Mouse (Mus musculus) brain, embryonic 18.5 days (tissue): ENCODE results near the gene Dhx37.
A peak's percentile ranks its signal among the peaks of the same experiment; 100 is the strongest.
"Not testable (repeated sequence)": the region's sequence is repeated elsewhere in the genome, so short reads cannot be mapped to it uniquely, and the experiment has no call there.

Experiments used
- DNase-seq: peaks from one replicate; pipeline ENCODE4 v3.0.0-alpha.2; 2012; ENCODE audit warnings: low read depth, low spot score

Gene Dhx37

GRCm38 (mm10) chr5:125408842-125409241, 25.1 kb downstream of the Dhx37 start:
- no peak for DNase-seq

GRCm38 (mm10) chr5:125407910-125408575, 25.9 kb downstream of the Dhx37 start:
- no peak for DNase-seq

- no peak for DNase-seq
These were observed 26.7 kb downstream of the Dhx37 start for GRCm38 (mm10) chr5:125407020-125407830.

- no peak for DNase-seq
These were observed 27.5 kb downstream of the Dhx37 start for GRCm38 (mm10) chr5:125406322-125407016.

- peak; percentile 85 for DNase-seq
These were observed 28.2 kb downstream of the Dhx37 start for GRCm38 (mm10) chr5:125405546-125406248.

GRCm38 (mm10) chr5:125404903-125405545, 28.9 kb downstream of the Dhx37 start:
- no peak for DNase-seq

- no peak for DNase-seq
These were observed 29.4 kb downstream of the Dhx37 start for GRCm38 (mm10) chr5:125404536-125404902.

- no peak for DNase-seq
These were observed 30.1 kb downstream of the Dhx37 start for GRCm38 (mm10) chr5:125403481-125404465.

GRCm38 (mm10) chr5:125402991-125403390, 30.9 kb downstream of the Dhx37 start:
- no peak for DNase-seq

- DNase-seq = no peak
These were observed 31.4 kb downstream of the Dhx37 start for GRCm38 (mm10) chr5:125402476-125402875.

- no peak for DNase-seq
These were observed 33.0 kb downstream of the Dhx37 start for GRCm38 (mm10) chr5:125400903-125401302.

- DNase-seq = no peak
These were observed 38.9 kb downstream of the Dhx37 start for GRCm38 (mm10) chr5:125395008-125395407.

GRCm38 (mm10) chr5:125393622-125394603, 40.0 kb downstream of the Dhx37 start:
- DNase-seq = no peak

- DNase-seq = peak; percentile 96
These were observed 40.8 kb downstream of the Dhx37 start for GRCm38 (mm10) chr5:125392977-125393621.

- DNase-seq = no peak
These were observed 41.3 kb downstream of the Dhx37 start for GRCm38 (mm10) chr5:125392618-125392976.

- not testable (repeated sequence) for DNase-seq
These were observed 41.7 kb downstream of the Dhx37 start for GRCm38 (mm10) chr5:125392176-125392575.

GRCm38 (mm10) chr5:125391609-125392008, 42.3 kb downstream of the Dhx37 start:
- DNase-seq = no peak

GRCm38 (mm10) chr5:125390906-125391477, 42.9 kb downstream of the Dhx37 start:
- no peak for DNase-seq
